Mouse (Mus musculus) G1E (cell line): ENCODE measurements around the gene Chpt1.

Experiments used
- CTCF ChIP-seq: IDR thresholded peaks from 2 replicates; pipeline ENCODE4 v1.5.1; 2012; ENCODE audit warnings: low read depth, low read length, inconsistent platforms, mixed read lengths
- GATA1 ChIP-seq: IDR thresholded peaks from 2 replicates; pipeline ENCODE4 v1.6.1; 2012; ENCODE audit warnings: borderline replicate concordance, low read length, inconsistent platforms, mixed read lengths
- TAL1 ChIP-seq: conservative IDR thresholded peaks from 2 replicates; pipeline ENCODE4 v1.6.1; 2012; ENCODE audit warnings: low read depth, low read length, inconsistent platforms, mixed read lengths

DNA sequence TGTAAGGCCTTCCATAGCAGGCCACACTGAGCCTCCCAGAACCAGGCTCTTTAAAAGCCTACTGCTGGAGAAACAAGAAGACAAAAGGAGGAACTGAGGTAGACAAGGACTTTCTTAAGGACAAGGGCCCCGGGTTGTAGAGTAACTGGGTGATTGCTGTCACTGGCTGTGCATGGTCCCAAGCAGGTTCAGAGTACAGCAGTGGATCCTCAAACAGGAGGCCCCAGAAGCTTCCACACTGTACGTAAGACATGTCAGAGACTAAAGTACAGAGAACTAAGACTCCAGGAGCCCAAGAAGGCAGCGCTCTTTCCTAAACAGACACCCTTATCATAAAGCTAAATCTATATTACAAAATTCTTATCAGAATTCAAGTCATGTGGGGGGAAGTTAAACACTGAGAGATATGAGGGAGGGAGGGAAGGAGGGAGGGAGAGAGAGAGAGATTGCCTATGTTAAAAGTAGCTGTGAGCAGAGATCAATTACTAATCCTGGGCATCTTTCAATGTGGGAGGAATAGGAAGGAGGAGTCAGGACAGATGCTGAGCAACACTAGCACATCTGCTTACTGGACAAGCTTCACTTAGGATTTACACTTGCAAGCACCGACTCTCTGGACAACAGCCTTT, 8.8 kb downstream of the Chpt1 start:
- TF ChIP-seq CTCF (no peak), GATA1 (no peak), TAL1 (no peak)
